Mouse (Mus musculus): ENCODE results near the gene Gm6803.
"Not testable (repeated sequence)": the region's sequence is repeated elsewhere in the genome, so short reads cannot be mapped to it uniquely, and the experiment has no call there.

The Gm6803 gene

GRCm38 (mm10) chr12:88018671-88019070, at the start of gene Gm6803:
TSS of gene Gm6803 (minus strand) at chr12:88018771.
- not testable (repeated sequence) for DNase-seq (ENCODE audit: low spot score)

- not testable (repeated sequence) for DNase-seq (ENCODE audit: low spot score)
Measured at GRCm38 (mm10) chr12:88045226-88045625, 26.7 kb upstream of the Gm6803 start.

GRCm38 (mm10) chr12:88039703-88040102, 21.1 kb upstream of the Gm6803 start:
- DNase-seq (ENCODE audit: low spot score), result not testable (repeated sequence)

GRCm38 (mm10) chr12:88039062-88039461, 20.5 kb upstream of the Gm6803 start:
- not testable (repeated sequence) for DNase-seq (ENCODE audit: low spot score)

- DNase-seq (ENCODE audit: low spot score), result not testable (repeated sequence)
Measured at GRCm38 (mm10) chr12:88032250-88032649, 13.7 kb upstream of the Gm6803 start.

- not testable (repeated sequence) for DNase-seq (ENCODE audit: low spot score)
Measured at GRCm38 (mm10) chr12:88026704-88027103, 8.1 kb upstream of the Gm6803 start, which contains the start of gene Gm2056. TSS of gene Gm2056 (plus strand) at chr12:88027004.

- not testable (repeated sequence) for DNase-seq (ENCODE audit: low spot score)
Measured at GRCm38 (mm10) chr12:88011548-88011947, 7.0 kb downstream of the Gm6803 start, which contains the start of gene Gm2075. TSS of gene Gm2075 (plus strand) at chr12:88011848.

- DNase-seq (ENCODE audit: low spot score), result not testable (repeated sequence)
Measured at GRCm38 (mm10) chr12:88004118-88004517, 14.5 kb downstream of the Gm6803 start.

GRCm38 (mm10) chr12:87984000-87984399, 34.6 kb downstream of the Gm6803 start:
- not testable (repeated sequence) for DNase-seq (ENCODE audit: low spot score)

Data from yolk sac, embryonic 10.5 days (tissue).